Mouse (Mus musculus) testis, adult 2 months (tissue): Measurements from ENCODE around the gene Nupl1.

ENCODE experiments used
- CTCF ChIP-seq: fragments of 200-500 bp; IDR thresholded peaks from 2 replicates; pipeline ENCODE4 v1.5.1; 2012; ENCODE audit warnings: low read depth, mild to moderate bottlenecking, inconsistent platforms, low read length, moderate library complexity; ENCODE audit not compliant: control insufficient read depth, insufficient read depth, insufficient replicate concordance
- POLR2A ChIP-seq: fragments of 200-500 bp; IDR thresholded peaks from 2 replicates; pipeline ENCODE4 v1.6.1; 2012; ENCODE audit warnings: low read depth, mild to moderate bottlenecking, inconsistent platforms, low read length, moderate library complexity; ENCODE audit not compliant: control insufficient read depth

GRCm38 (mm10) chr14:60257101-60257500, 5.9 kb upstream of the Nupl1 start:
- TF ChIP-seq POLR2A (no peak), CTCF (no peak)
